Mouse (Mus musculus) R1 (cell line): Measurements from ENCODE around the gene Msh2.
A peak's percentile ranks its signal among the peaks of the same experiment; 100 is the strongest.
"Not testable (repeated sequence)": the region's sequence is repeated elsewhere in the genome, so short reads cannot be mapped to it uniquely, and the experiment has no call there.

Experiments
- DNase-seq: peaks from one replicate; pipeline ENCODE4 v3.0.0-alpha.2; 2018; ENCODE audit warnings: low read depth, low spot score

The Msh2 gene

DNA sequence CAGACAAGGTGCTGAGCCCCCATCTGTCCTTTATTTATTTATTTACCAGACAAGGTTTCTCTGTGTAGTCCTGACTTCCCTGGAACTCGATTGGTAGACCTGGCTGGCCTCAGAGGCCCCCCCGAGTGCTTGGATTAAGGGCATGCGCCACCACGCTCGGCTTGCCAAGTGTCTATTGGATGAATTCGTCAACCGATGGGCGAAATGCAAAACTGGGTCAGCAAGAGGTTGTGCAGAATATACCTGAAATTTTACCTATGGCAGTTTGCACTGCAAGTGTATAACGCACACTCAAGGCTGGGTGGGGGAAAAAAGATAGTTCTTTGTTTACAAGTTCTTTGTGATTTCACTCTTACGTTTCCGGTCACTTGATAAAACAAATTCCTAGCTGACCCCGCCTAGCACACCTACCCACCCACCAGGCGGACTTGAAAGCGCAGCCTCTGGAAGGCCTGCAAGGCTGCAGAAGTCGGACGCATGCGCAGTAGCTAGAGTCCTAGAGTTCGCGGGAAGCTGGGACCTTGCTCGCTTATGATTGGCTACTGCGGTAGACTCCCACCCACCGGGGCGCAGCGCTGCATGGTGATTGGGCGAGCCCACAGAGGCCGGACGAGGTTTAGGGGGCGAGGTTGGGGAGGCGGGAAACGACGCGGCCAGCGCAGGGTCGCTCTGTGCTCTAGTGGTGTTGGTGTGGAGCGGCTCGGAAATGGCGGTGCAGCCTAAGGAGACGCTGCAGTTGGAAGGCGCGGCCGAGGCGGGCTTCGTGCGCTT, at the start of gene Msh2:
Gene Msh2 (plus strand): TSS at position 441 of the 771 bp plus-strand sequence.
- peak; percentile 100 for DNase-seq

DNA sequence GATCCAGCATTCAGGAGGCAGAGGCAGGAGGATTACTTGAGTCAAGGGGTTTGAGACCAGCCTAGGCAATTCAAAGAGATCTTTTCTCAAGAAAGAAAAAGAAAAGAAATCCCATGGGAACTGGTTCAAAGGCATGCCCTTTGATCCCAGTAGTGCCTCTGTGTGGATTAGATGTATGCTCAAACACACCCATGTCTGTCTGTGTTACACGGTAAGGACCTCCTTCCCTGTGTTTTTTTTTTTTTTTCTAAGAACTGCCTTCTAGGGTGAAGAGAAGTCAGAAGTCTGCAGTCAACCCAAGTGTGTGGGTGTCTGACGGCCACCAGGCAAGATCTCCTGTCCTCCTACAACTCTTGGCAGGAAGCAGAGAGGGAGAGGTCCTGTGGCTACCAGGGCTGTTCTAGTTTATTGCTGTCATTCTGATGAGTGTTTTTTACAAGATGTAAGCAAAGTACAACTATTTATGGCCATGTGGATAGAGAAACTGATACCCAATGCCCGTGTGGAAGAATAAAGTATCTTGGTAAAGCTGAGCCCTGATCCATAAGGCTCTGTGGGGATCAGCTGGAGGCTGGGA, 46.5 kb upstream of the Msh2 start:
- no peak for DNase-seq

DNA sequence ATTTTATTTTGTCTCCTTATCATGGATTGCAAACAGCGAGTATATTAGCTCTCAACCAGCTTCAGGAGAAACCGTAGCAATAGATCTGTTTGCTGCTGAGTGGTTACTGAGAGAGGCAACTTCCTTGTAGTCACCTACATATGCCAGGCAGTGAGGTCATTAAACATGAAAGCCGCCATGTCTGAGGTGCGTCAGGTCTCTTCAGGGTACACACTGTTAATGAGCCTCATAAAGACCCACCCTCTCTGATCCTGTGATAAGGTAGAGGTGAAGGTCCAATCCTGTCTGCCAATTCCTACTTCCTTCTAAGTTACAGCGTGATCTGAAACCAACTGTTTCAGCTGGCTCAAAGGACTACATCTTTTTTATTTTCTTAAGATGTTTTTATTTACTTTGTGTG, 44.0 kb upstream of the Msh2 start:
- no peak for DNase-seq

DNA sequence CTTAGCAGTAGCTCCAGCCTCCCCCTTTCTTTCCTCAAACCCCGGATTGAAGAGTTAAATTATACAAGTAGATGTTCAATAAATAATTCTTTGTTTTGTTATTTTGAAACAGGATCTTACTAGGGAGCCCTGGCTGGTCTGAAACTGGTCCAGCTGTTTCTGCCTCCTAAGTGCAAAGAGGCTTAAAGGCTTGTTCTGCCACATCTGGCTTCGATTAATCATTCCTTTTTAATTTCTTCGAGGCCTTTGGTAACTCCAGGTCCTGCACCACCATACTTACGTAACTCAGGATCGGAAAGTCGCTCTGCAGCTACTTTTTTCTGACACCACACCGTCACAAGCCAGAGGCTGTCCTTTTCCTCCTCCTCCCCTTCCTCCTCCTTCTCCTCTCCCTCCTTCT, 43.4 kb upstream of the Msh2 start:
- DNase-seq: no peak

DNA sequence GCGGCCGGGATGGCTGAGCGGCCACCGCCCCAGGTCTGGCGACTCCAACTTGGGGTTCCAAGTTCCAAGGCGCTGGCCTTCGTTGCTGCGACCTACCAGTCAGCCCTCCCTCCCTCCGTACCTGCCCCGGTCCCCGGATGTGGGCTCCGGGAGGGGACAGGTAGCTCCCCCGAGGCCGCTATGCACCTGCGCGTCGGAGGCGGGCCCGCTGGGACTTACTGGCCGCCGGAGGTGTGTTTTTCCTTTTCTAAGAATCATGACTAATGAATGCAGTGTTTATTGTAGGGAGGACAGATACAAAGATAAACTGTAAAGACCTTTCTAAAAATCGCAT, 35.1 kb upstream of the Msh2 start:
- DNase-seq: peak; percentile 37

DNA sequence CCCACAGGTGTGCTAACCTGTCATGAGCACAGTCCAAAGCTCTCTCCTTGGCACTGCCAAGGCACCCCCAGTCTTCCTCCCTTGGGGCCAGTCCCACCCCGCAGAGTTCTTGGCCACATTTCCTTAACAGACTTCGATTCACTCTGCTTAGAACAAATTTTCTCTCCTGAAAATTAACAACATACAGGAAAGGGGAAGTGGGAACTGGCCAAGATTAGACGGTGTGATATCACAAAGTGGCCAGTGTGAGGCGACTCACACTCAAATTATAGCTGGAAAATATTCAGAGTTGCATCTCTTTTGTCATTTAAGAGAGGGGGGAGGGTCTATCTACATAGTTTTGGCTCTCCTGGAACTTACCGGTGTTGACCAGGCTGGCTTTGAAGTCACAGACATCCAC, 32.9 kb upstream of the Msh2 start:
- peak; percentile 55 for DNase-seq

DNA sequence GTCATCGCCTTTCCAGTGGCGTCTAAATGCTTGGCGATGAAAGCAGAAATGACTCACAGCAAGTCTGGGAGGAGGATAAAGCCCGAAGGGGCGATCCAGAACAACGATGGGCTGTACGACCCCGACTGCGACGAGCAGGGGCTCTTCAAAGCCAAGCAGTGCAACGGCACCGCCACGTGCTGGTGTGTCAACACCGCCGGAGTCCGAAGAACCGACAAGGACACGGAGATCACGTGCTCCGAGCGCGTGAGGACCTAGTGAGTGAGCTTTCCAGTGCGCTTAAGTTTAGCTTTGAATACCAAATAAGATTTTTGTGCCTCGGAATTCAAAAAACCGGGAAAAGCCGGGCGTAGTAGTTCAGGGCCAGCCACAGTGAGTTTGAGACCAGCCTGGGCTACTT, 31.9 kb upstream of the Msh2 start:
- DNase-seq: peak; percentile 51

DNA sequence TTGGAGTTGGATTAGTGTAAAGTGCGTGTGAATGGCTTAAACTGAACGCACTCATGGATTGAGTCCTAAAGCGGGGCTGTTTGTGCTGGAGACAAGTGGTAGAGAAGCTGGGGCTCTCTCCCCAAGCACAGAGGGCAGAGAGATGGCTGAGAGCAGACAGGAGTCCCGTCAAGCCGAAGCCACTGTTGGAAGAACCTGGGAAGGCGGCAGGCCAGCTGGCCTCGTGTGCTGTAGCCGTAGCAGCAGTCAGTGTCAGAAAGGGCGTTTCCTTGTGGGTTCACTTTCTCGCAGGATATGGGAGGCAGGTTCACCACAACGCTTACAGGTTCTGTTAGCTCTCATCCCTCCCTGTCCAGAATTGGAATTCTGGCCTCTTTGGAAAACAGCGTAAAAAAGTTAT, 31.1 kb upstream of the Msh2 start:
- no peak for DNase-seq

DNA sequence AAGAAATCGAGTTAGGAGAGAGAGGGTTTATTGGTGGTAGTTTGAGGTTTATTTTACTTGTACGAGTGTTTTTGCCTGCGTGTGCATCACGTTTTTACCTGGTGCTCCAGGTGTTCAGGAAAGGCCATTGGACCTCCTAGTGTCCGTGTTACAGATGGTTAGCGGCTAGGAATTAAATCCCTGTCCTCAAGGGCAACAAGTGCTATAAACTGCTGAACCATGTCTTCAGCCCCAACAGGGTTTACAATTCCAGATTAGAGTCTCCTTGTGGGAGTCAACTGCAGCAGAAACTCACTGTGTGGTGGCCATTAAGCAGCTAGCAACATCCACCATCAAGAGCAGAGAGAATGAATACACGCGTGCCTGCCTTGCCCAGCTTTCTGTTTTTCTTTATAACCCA, 29.4 kb upstream of the Msh2 start:
- DNase-seq: no peak

DNA sequence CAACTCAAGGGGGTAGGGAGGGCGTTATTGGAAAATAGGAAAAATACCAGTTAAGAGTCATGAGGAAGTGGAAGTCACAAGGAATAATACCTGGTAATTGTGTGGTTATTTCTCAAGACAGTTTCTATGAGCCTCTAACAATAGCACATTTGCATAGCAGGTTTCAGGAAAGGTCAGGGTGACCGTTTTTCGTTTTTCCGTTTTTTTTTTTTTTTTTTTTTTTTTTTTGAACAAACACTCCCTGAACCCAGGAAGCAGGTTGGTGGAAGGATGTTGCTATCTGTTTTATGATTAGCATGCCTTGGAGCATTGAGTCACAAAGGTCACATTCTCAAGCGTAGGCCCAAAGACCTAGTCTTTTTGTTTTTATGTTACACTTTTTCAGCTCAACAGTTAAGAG, 16.5 kb upstream of the Msh2 start:
- DNase-seq: not testable (repeated sequence)

DNA sequence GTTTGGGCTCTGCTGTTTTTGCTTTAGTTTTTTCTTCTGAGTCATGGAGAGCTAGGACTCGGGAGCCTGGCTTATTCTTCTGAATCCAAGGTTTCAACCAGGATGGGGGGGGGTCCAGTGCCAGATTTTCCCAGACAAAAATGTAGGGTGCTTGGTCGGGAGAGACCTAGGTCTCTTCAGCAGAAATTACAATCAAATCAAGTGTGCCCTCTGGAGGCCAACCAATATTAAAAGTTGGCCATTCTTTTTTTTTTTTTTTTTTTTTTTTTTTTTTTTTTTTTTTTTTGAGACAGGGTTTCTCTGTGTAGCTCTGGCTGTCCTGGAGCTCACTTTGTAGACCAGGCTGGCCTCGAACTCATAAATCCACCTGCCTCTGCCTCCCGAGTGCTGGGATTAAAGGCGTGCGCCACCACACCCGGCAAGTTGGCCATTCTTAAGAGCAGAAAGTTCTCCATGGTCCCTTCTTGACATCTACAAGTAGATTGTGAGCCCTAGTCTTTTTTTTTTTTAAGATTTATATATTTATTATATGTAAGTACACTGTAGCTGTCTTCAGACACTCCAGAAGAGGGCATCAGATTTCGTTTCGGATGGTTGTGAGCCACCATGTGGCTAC, 10.1 kb upstream of the Msh2 start:
- DNase-seq: not testable (repeated sequence)

DNA sequence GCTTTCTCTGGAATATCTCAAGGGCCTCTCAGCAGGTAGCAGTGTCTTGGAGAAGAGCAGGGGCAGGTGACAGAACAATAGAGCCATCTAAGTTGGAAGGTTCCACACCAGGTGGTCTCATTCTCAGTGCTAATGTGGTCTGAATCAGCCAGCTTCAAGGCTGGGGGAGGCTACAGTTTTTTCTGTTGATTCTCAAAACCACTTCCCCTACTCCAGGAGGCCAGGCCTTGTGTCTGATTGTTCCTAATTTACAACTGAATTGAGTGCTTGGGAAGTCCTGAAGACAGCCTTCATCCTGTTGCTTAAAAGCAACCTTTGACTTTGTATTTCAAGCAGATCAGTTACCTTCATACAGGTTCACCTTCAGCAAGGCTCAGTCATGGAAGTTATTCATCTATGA, 7.9 kb upstream of the Msh2 start:
- peak; percentile 97 for DNase-seq

DNA sequence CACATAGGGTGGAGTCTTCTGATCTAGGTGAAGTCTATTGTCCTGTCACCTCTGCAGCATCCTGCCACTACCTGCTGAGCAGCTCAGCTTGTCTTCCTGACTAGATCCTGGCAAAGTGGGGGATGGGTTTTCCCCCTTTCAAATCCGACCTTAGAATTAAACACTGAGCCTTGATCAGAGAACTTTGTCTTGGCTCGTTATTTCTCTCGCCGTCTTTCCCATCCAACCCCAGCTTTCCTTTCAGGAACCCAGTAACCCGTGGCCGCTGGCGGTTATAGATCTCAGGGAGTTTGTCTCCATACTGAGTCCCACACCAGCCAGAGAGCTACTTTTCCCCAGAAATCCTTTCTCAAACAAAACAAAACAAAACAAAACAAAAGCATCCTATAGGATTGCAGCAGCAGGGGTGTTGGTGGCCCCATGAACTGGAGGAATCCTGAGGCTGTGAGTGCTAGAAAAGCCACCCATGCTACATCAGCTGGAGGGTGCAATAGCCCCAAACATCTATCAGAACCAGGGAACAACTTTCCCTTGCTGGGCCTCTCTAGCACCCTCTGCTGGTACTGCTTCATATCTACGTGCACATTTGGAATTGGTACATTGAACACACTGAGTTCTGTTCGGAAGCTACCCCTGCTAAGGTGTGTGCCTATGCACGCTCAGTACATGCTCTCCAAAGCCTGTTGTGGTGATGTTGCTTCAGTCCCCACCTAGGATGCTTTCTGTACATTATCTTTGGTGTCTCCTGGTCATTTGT, 6.9 kb upstream of the Msh2 start:
- DNase-seq: peak; percentile 84

DNA sequence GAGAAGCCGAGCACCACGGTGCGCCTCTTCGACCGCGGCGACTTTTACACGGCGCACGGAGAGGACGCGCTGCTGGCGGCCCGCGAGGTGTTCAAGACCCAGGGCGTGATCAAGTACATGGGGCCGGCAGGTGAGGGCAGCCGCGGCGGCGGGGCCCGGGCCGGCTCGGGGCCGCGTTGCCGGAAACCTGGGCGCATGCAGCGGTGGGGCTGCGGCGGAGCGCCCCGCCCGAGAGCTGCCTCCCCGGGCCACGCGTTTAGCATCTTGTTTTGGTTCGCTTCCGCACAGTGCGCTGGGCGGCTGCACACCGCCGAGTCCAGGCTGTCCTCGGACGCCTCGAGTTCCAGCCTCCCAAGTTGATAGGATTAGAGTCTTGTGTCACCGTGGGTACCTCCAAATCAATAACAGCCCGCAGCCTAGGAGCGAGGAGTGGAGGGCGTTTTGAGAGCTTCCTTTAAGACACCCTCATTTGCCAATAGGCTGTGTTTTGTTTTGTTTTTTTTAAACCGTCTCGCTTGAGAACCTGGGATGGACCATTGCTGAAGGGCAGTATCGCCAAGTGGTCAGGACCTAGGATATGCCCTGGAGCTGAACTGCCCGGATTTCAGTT, 652 bp downstream of the Msh2 start:
- peak; percentile 54 for DNase-seq

DNA sequence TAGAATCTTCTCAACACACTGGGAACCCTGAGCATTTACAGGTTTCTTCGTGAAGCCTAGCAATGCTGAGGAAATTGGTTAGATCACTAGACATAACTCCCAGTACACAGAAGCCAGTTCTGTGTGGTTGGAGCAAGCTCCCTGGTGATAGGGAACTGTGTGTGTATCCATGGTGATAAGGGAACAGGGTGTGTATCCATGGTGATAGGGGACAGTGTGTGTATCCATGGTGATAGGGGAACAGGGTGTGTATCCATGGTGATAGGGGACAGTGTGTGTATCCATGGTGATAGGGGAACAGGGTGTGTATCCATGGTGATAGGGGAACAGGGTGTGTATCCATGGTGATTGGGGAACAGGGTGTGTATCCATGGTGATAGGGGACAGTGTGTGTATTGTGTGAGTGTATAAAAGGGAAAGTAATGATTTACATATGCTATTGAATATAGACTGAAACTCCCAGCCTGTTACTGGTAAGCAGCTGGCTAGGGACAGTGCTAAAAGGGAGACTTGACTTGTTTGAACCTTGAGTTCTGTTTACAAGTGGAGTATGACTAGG, 4.9 kb downstream of the Msh2 start:
- peak; percentile 68 for DNase-seq

DNA sequence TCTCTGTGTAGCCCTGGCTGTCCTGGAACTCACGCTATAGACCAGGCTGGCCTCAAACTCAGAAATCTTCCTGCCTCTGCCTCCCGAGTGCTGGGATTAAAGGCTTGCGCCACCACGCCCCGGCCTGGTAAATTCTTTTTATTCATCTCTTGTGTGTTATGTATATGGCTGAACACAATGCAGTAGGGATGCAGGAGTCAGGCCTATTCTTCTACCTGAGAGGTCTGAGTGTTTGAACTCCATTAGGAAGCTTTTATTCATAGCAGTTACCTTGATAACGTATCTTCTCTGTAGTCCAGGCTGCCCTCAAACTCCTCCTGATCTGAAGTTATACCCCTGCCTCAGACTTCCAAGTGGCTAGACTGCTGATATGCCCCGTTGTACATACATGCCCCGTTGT, 5.5 kb downstream of the Msh2 start:
- peak; percentile 94 for DNase-seq

DNA sequence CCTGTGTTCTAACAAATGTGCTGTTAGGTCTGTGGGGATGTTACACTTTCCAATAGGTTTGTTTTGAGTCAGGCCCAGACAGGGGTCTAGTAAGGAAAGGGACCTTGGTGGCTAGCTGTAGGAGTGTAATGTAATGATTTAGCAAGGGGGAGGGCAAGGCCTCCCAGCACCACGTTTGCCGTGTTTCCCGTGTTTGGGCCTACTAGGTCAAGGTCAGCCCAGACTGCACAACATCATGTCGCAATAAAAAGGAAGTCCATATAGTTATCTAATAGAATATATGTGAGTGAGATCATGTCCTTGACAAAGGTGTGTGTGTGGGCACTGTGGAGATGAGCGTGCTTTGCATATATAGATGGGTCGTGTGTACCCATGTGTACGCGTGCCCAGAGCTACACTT, 17.1 kb downstream of the Msh2 start:
- DNase-seq: no peak

DNA sequence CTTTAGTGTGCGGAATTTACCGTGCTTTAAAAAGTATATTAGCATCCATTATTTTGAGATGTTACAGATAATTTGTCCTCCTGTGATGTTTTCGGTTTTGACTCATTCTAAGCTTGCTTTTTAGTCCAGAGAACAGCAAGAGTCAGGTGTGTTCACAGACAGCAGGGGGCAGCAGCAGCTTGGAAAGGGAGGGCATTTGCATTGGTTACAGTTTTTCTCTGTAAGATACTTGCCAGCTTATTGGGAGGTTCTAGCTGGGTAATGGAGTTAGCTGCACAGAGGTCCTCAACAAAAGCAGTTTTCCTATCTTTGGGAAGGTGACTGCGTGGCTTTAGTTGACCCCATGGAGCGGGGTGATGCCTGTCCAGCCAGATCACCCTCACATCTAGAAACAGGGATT, 19.8 kb downstream of the Msh2 start:
- peak; percentile 79 for DNase-seq

DNA sequence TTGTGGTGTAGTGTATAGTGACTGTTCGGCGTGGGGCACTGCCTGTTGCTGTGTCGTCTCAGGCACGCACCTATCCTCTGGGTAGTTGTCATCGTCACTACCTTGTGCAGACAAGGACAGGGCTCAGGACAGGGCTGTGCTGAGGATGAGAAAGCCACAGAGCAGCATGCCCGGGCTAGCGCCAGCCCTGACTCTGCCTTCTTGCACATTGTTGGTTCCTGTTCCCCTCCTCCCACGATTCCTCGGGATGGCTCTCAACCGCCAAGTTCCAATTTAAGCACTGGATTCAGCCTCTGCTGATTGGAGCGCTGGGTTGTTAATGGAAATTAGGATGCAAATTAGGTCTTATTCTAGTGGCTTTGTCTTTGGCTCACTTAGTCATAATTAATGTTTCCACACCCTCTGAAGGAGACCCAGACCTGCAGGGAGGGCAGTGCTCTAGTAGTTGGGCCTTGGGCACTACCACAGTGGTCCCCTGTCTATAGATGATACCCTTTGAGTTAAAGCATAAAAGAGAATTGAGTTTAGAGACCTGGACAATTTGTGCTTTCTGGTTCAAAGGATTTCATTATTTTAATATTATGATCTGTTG, 23.8 kb downstream of the Msh2 start:
- DNase-seq: peak; percentile 80

DNA sequence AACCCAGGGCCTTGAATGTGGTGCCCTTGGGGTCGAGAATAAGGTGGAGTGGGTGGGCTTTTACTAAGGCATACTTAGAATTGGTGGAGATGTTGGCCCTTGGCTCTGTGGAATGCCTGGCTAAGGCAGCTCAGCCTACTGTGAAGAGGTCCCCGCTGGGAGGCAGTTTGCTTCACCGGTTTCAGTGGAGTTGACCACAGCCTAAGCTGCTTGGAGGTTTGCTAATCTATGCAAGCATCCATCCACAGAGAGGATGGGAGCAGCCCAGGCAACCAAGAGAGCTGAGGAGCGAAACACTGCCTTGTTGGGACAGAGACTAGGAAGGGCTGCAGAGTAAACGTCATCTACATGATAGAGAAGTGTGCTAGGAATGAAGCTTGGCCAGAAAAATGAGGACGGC, 24.7 kb downstream of the Msh2 start:
- peak; percentile 62 for DNase-seq

DNA sequence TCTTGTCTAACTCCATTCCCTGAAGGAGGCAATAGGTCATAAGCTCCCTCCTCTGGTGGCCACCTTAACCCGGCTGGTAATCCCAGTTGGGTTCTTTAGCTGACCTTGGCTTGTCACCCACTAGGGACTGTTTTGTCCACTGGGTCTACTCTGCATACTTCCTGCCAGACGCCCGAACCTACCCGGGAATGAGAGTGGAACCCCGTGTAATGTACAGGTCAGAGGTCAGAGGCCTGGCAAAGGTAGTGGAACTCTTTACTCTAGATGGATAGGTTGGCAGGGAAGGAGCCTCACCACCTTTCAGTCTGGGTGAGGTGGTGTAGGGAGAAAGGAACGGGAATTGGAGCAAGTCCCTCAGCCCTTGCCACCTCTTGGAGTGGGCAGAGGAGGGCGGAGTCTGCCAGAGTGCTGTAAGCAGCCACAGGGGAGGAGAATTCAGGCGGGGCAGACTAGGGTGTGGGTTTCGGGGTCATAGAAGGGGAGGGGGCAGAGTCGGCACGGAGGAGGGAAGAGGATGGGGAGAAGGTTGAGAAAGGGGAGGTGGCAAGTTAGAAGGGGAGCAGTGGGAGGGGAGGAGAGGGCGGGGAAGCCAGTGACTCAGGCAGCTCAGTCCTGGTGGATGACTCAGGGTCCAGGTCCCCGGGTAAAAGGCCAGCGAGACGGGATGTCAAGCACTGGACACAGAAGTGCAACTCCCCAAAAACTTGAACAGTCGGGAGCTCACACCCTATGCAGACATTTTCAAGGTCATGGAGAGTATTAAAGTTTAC, 27.1 kb downstream of the Msh2 start:
- peak; percentile 68 for DNase-seq
